Mouse (Mus musculus) T-cell, adult 2 months (primary cell): Measurements from ENCODE around the gene Aloxe3.
"Not testable (repeated sequence)": the region's sequence is repeated elsewhere in the genome, so short reads cannot be mapped to it uniquely, and the experiment has no call there.

ENCODE experiments used
- DNase-seq: peaks from one replicate; pipeline ENCODE4 v3.0.0; 2022; ENCODE audit warnings: low spot score

Aloxe3 gene

DNA sequence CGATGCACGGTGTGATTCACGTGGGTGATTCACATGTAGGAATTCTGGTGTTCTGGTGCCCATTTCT lies at the start of gene Aloxe3:
Aloxe3 (plus strand) TSS at position 45 of the 67 bp plus-strand sequence.
- DNase-seq, result no peak

DNA sequence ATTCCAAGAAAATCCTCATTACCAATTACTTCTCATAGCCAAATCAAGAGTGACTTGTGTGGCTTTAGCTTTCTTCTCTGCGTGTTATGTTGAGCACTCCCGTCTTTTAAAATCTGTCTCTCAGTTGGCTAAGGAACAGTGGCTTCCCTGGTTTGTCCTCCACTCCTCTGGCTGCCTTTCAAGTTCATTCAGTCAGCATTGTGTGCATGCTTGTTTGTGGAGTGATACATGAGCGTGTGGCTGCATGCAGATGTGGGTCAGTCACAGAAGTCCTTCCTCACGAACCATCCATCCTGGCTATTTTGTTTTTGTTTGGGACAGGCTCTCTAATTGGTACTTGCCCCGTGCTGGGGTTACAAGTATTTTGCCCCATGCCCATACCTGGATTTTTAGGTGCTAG lies 49.1 kb upstream of the Aloxe3 start:
- DNase-seq, result no peak

GRCm38 (mm10) chr11:69077316-69077715 lies 48.4 kb upstream of the Aloxe3 start:
- no peak for DNase-seq

DNA sequence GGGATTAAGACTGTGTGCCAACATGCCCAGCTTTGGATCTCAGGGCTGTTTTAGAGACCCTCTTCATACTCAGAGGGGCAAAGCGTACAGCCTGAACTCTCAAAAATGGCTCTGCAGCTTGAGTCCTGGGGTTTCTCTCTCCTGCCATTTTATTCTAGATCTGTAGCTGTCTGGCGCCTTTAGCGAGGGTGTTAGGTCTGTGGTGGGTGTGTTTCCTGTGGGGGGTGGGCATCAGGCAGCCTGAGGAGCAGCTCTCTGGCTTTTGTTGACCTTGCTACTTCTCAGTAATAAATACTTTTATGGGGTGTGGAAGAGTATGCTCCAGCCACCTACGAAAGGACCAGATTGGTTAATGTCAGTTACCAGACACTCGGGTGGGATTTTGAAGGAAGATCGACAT lies 47.7 kb upstream of the Aloxe3 start:
- no peak for DNase-seq

- no peak for DNase-seq
These were observed 46.8 kb upstream of the Aloxe3 start for GRCm38 (mm10) chr11:69078805-69079438.

GRCm38 (mm10) chr11:69080102-69080854 lies 45.4 kb upstream of the Aloxe3 start:
- no peak for DNase-seq

DNA sequence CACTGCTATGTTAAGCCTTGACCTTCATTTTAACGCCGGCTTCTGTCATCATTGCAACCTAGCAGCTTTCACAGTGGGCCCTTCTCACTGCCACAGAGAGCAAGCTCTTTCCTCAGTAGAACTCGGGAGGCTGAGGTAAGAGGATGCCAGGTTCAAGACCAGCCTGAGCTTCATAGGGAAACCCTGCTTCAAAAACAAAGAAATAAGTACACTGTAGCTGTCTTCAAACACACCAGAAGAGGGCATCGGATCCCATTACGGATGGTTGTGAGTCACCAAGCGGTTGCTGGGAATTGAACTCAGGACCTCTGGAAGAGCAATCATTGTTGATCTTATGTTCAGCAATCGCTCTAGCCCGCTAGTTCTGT lies 44.9 kb upstream of the Aloxe3 start:
- no peak for DNase-seq

- no peak for DNase-seq
These were observed 44.1 kb upstream of the Aloxe3 start for GRCm38 (mm10) chr11:69081613-69082012.

DNA sequence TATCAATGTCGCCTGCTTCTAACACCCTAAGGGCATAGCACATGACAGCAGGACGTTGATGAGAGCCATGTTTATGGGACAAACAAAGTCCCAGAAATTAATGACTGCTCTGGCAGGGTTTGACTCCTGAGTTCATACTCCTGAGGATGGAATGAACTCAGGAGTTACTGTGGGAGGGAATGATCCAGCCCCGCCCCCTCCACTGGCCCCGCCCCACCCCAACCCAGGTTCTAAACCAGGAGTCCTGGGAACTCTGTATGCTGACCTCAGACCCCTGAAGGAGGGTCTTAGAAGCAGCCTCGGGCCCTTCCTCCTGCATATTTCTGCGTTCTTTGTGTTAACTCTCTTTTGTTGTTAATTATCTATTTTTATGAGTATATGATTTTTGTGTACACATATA lies 40.1 kb upstream of the Aloxe3 start:
- DNase-seq, result no peak

- no peak for DNase-seq
These were observed 39.3 kb upstream of the Aloxe3 start for GRCm38 (mm10) chr11:69086390-69086789.

- no peak for DNase-seq
These were observed 38.6 kb upstream of the Aloxe3 start for GRCm38 (mm10) chr11:69087082-69087481.

GRCm38 (mm10) chr11:69087597-69087996 lies 38.1 kb upstream of the Aloxe3 start:
- no peak for DNase-seq

DNA sequence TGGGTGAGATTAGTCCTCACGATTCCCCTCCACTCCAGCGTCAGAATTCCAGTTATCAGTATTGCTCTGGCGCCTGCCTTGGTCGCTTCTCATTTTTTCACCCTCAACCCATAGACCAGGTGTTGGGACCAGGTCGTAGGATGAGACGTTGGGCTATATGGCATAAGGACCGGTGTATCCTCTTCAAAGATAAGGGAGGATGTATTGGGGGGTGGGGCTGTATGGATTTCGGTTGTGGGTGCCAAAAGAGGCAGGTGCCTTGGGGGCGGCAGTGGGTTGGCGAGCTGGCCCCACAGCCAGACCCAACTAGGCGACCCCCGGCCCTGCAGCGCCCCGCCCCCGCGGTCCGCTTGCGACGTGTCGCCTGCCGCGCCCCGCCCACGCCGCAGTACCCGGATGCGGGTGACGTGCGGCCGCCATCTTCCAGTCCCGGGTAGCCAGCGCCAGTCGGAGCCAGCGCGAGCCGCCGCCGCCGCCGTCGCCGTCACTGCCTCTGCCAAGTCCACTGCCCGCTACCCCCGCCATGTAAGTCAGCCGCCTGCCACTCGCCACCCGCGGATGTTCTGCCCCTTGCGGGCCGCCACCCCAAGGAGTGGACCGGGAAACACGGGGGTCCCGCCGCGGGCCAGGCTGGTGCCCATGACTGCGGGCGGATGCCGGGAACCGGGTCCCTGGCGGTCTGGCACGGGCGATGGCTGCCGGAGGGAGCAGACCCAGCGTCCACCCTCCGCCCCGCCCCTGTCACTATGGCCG lies 37.4 kb upstream of the Aloxe3 start, which contains the start of gene Vamp2:
Vamp2 (plus strand) TSS at position 388 of the 753 bp plus-strand sequence.
- DNase-seq, result peak; percentile 92

GRCm38 (mm10) chr11:69088856-69089615 lies 36.7 kb upstream of the Aloxe3 start:
- DNase-seq, result no peak

GRCm38 (mm10) chr11:69089616-69090290 lies 35.9 kb upstream of the Aloxe3 start:
- DNase-seq, result no peak

GRCm38 (mm10) chr11:69090367-69090766 lies 35.3 kb upstream of the Aloxe3 start:
- DNase-seq, result no peak

GRCm38 (mm10) chr11:69091566-69092385 lies 33.9 kb upstream of the Aloxe3 start:
- DNase-seq, result no peak

GRCm38 (mm10) chr11:69092386-69092751 lies 33.3 kb upstream of the Aloxe3 start:
- DNase-seq, result peak; percentile 85

- peak; percentile 51 for DNase-seq
These were observed 32.8 kb upstream of the Aloxe3 start for GRCm38 (mm10) chr11:69092871-69093270.

DNA sequence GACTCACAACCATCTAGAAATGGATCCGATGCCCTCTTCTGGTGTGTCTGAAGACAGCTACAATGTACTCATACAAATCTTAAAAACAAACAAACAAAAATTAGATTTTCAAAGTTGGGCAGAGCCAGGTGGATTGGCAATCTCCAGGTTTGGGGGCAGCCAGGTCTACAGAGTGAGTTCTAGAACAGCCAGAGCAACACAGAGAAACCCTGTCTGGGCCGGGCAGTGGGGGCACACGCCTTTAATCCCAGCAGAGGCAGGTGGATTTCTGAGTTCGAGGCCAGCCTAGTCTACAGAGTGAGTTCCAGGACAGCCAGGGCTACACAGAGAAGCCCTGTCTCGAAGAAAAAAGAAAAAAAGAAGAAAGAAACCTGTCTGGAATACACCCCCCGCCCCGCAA lies 31.8 kb upstream of the Aloxe3 start:
- not testable (repeated sequence) for DNase-seq

DNA sequence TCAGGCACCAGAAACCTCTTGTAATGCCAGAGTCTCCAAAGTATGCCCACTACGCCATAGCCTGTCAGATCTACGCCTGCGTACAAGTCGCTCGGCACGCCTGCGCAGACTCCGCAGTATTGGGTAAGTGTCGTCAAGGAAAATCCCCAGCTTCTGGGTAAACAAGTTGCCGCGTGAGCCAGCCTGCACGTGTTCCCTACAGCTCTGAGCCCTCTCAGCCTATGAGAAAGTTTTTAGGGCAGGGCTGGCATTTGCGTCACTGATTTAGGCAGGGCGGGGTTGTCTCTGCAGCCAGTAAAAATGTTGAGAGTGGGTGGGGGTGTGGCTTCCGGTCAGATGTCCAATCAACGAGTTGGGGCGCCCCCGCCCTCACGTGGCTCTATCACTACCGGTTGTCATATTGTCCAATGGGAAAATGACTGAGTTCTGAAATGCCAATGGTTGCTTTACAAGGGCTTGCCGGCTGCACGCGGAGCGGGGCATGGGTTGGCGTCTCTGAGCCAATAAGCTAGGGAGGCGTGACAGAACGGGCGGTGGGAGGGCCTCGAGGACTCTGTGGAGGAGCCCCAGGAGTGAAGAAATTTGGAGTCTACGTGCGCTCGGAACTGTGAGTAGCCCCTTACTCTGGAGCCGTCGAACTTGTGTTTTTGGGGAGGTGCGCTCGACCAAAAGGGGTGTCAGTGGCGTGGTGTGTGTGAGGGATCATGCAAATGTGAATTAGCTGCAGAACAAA lies 30.8 kb upstream of the Aloxe3 start, which contains the start of gene Per1:
Per1 (plus strand) TSS at position 521 of the 733 bp plus-strand sequence.
- DNase-seq, result peak; percentile 100
